Mouse (Mus musculus) gonadal fat pad, adult 2 months (tissue): ENCODE results near the gene Ddx20. TPM values are rescaled to one million over a fixed set of nuclear protein-coding genes. Genes with fewer than 3 reads are reported as not detected.

Source experiments
- DNase-seq: peaks from one replicate; pipeline ENCODE4 v3.0.0-alpha.2; 2012; ENCODE audit warnings: low read depth
- polyA plus RNA-seq: library from polyadenylated mRNA; depleted of rRNA; stranded (reverse); fragments of >200 nt; gene quantifications from 2 replicates; pipeline ENCODE4 v1.2.3, GENCODE M21; 2012; rRNA removed

Ddx20 gene
- polyA plus RNA-seq, result 7.8 and 10.3 TPM in 2 replicates

DNA sequence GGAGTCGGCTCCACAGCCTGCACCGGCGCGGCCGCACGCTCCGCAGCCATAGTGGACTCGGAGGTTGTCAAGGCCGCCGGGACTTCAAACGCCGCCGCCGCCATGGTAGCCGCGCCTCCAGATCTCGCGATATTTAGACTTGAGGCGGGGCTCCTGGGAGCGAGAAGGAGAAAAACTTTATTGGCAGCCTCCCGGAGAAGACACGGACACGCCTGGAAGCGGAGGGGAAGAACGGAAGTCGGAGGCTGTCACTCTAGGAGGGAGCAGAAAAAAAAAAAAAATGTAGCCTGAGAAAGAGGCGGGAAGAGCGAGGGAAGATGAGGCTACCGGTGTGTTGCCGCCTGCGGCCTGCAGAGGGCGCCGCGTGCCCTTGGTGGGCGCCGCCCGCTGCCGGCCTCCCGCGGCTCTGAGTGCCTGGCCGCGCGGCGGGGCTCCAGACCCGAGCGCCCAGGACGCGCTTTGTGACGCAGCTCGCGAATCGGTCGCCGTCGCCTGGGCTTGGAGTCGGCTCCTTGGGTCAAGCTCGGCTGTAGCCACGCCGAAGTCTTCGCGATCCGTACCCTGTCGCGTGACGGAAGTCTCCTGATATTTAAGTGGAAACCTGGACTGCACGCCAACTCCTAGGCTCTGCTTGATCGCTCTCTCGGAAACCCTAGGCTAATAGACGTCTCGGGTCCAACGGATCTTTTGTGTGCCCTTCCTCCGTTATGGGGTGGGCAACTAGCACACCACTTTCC lies at the start of gene Ddx20:
Ddx20 (minus strand) TSS at position 251 of the 737 bp plus-strand sequence.
- DNase-seq, result peak; percentile 77

DNA sequence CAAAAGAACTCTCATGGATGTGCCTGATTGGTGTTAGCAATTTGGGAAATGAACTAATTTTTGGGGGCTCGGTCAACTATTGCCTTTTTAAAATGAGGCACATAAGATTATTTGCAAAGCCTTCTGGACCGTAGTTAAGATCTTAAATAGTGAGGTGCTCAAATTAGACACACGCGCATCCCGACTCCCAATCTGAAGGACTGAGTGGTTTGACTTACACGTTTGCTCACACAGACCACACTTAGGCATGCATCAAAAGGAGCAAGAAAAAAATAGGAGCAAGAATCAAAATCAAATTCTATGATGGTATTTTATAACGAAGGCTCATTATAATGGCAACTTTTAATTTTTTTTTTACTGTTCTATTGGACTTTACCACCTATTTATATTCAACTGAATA lies 49.7 kb upstream of the Ddx20 start:
- DNase-seq, result no peak

DNA sequence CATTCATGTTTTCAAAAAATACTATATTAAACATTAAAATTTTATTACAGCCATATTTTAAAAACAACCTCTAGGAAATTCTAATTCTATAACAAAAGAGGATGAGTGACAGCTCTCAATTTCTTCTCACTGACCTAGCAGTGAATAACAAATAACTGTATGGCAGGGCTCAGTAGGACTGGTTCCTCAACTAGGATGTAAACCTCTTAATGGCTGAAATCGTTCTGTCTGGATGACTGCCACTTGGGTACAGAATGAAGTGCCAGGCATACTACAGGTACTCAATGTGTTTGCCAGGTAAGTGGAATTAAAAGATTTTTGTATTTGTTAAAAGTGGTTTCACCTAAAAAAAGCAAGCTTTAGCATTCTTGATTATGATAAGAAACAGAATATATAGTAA lies 48.8 kb upstream of the Ddx20 start:
- DNase-seq, result no peak

DNA sequence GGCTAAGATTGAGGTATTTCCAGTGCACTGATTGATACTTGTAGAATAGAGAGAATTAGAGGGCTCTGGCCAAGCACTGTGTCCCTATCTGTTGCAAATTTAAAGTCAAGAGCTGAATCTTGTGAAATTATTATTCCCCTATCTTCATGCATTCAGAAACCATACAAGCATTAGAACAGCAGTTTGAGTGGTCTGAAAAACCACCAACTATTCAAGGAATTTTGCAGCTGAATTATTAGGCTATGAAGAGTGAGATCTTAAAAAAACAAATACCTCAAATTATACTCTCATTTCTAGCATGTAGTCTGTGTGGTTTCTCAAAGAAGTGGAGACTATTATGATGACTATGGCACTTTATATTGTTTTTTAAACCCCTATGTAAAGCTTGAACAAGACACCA lies 47.9 kb upstream of the Ddx20 start:
- DNase-seq, result no peak

DNA sequence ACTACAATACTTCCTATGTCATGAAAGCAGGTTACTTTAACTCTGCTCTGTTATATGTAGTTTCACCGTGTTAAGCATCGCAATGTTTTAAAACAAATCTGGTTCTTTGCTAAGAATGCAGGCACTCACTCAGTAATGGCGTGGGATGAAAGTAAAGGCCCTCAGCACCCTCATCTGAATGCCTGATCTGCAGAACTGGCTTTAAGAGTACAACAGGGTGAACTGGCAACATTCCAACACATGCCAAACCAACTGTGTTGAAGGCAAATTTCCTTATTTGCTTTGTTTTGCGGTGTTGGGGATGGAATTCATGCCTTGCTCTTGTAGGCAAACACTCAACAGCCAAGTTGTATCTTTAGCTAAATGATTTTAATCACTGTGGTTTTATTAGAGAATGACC lies 46.2 kb upstream of the Ddx20 start:
- no peak for DNase-seq

DNA sequence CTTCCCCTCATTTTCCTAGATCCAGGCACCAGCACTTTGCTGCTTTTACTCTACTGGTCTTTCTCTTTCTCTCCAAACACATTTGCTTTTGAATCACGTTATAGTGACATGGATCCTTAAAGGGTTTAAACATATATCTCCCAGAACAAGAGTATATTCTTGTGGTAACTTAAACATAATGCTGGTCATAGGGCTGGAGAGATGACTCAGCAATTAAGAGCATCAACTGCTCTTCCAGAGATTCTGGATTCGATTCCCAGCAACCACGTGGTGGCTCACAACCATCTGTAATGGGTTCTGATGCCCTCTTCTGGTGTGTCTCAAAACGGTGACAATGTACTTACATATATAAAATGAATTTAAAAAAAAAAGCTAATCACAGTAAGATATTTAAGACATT lies 45.0 kb upstream of the Ddx20 start:
- DNase-seq, result no peak

DNA sequence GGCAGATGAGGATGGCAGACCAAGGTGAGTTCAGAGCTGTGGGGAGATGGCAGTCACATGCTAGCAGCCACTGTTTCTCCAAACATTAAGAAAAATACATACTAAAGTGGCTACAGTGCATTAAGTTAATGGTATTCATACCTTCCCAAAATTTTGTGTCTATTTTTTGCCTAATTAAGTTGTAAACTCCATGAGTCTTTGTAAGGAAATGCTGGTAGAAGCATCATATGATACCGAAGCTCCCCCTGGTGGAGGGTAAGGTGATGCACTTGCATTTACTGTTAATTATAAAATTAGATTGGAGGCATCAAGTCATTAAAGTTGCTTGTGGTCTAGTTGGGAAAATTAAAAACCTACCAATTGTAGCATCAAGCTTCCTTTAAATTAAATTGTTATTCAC lies 38.7 kb upstream of the Ddx20 start:
- DNase-seq, result no peak

DNA sequence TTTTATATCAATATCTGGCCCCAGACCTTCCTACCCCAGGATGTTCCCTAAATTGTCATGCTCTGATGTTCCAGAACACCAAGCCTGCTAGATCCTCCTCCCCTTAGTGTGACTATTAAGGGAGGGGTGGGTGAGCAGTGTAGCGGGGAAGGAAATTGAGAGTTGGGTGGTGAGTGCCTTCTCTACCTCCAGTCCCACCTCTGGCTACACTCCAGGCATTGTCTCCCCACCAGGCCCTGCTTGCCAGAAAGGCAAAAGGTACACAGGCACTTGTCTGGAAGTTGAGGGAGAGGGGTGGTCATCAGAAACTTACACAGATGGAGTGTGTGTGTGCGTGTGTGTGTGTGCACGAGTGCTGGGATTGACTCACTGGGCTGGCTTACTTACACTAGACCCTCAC lies 35.1 kb upstream of the Ddx20 start:
- no peak for DNase-seq

DNA sequence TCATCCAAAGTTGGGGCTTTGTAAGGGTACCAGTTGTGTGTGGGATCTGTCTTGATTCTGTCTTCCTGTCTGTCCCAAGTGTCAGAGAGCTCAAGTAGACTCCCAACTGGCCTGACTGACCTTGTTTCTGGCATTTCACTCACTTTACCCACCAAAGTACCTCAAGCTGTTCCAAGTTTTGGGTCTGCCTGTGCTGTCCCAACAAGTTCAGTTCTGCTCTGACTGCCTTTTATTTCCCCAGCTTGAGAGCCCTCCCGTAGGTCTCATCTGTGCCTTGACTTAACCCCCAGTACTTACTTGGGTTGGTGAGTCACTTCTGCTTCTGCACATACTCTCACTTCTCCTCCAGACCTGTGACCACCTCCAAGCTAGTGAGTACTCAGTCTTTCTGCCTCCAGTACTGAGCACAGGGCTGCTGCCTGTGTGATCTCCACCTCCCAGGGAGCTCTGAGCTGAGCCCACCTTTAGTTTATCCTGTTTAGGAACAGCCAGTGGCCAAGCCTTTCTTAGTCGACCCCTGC lies 34.4 kb upstream of the Ddx20 start:
- no peak for DNase-seq

DNA sequence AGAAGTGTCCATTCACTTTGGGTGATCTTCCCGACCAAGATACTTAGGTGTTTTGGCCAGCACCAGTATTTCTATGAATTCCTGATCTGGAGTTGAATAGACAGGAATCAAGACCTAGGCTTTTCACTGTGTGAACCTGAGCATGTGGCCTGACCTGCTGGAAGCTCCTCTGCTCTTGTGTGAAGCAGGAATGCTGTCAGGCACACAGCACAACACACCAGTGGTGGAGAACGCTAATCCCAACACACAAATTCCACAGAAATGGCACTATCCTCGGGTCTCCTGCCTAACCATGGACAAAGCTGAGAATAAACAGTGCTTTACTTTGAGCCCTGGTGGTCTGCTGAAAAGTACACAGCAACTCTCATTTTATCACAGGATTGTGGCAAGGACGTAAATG lies 33.1 kb upstream of the Ddx20 start:
- no peak for DNase-seq

DNA sequence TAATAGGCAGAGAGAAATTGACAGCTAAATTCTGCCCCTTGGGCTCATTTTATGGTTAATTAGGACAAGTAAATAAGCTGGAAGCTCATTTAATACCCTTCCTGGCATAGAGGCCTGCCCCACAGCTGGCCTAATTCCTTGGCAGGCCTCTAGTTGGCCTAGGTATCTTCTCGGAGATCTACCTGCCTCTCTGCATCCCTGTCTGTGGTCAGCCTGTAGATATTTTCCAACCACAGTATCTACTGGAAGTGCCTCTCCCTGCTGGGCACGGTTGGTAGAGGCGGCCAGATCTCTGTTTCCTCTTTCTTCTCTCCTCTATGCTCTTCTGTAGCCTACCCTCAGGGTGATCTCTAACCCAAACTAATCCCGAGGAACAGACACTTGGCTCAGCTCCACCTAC lies 32.6 kb upstream of the Ddx20 start:
- peak; percentile 57 for DNase-seq

DNA sequence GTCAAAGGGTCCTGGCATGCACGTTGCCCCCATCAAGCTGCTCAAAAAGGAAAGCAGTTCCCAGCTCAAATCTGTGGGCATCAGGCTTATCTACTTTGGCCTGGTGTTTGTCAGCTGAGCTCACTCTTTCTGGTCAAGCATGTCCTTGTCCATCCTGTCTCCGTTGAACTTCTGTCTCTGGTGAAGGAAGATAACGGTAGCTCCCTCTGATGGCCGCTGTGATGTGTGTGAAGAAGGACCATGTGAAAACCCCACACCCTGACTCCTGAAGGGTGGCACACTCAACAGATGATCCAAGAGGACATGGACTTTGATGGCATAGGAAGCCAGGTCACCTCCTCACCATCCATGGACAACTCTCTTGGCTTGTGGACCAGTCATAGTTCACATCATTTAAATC lies 31.4 kb upstream of the Ddx20 start:
- DNase-seq, result no peak

DNA sequence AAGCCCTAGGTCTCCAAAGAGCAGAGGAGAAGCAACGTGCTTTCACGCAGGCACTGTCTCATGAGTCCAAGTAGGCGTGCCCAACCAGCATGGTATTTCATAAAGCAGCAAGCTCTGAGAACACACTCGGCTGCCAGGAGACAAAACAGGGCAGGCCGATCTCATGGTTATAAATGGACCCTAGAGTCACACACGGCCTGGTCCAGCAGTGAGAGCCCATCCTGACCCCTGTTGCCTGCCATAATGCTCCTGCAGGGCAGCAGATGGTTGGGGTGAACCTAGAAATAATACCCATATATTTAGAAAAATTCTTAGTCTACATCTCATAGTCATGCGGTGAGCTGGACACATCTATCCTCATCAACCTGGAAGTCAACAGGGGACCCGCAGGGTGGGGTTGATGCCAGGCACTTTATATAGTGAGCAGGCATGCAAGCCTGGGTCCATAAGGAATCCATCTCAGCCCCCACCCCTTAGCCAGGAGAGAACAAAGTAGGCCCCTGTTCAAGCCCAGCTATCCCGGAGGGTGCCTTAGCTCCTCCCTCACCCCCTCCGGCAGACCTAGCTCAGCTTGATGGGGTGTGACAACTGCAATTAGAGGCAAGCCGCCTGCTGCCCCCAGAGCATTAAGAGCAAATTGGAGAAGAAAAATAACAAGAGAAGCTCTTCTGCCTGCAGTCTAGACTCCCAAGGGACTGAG lies 30.6 kb upstream of the Ddx20 start:
- DNase-seq, result no peak

DNA sequence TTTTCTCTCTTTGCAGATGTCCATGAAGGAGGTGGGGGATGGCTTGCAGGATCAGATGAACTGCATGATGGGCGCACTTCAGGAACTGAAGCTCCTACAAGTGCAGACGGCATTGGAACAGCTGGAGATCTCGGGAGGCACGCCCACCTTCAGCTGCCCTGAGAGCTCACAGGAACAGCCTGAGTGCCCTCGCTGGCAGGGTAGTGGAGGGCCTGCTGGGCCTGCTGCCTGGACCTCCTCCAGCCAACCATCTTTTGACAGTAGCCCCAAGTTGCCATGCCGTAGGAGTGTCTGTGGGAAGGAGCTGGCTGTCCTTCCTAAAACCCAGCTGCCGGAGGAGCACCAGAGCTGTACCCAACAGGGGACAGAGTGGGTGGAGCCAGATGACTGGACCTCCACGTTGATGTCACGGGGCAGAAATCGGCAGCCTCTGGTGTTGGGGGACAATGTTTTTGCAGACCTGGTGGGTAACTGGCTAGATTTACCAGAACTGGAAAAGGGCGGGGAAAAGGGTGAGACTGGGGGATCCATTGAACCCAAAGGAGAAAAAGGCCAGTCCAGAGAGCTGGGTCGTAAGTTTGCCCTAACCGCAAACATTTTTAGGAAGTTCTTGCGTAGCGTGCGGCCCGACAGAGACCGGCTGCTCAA lies 29.1 kb upstream of the Ddx20 start:
- DNase-seq, result no peak

DNA sequence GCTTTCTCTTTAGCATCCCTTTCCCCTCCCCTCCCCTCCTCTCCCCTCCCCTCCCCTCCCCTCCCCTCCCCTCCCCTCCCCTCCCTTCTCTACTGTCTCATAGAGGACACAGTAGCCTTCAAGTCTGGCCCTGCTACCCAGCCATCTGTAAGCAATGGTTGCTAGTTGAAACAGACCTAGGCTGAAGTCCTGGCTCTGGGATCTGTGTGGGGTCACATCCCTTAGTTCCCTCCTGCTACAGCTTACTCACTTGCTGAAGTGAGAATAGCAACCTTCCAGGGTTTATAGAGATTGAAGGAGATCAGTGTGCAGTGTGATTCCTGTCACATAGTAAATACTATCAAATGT lies 27.4 kb upstream of the Ddx20 start:
- DNase-seq, result no peak

DNA sequence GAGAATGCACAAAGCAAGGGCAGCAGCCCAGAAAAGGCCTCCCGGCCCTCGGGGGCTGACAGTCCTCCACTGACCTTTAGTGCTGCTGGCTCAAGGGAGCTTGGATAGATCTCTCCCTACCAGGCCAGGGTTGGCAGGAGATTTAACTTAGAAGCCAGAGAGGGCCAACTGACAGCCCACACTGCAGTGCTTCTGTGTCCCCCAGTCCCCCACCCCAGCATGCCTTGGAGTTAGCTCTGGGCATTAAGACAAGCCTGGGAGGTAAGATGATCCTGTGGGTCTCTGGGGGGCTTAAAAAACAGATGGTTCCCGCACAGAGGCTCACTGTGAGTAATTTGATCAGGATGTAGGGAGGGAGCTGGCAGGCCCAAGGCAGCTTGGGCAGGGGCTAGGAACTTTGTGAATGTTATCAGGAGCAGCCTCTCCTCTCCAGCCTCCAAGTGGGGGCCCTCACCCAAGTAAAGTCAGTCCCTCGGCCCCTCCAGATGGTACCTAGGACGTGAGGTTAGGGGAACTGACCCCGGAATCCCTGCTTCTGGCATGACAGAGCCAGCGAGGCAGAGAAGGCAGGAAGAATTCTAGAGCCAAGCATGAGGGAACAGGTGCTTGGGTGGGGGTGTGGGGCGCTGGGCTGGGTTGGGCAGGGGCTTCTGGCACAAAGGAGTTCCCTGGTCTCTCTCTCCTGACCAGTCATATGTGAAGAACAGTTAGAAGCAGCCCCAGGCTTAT lies 26.9 kb upstream of the Ddx20 start:
- no peak for DNase-seq

DNA sequence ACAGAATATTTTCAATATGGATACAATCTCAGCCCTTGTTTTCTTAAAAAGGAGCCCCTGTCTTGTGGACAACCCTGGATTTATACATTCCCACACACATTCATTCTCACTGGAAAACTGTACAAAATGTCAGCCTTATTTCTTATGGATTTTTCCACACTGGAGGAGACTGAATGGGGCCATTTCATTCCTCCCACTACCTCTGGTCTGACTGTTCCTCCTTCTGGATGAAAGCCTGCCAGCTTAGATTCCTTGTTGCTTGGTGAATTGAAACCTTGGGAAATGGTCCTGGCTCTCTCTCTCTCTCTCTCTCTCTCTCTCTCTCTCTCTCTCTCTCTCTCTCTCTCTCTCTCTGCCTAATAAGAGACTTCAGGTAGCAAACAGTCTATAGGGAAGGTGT lies 25.5 kb upstream of the Ddx20 start:
- no peak for DNase-seq

DNA sequence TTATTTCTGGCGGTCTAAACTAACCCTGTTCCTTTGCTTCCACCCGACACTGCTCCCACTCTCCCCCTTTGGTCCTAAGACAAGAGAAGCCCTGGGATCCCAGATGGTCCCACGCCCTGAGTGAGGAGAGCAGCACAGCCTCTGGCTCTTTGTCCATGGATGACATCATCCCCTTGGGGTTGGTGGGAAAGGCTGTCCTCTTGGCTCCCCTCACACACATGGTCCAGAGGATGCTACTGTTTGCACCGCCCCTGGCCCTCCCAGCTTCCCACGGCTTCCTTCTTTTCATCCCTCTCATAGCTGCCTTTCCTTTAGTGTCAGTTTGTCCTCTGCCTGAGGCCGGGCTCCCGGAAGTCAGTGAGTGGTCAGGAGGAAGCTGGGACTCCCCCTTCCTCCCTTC lies 24.4 kb upstream of the Ddx20 start:
- DNase-seq, result no peak

DNA sequence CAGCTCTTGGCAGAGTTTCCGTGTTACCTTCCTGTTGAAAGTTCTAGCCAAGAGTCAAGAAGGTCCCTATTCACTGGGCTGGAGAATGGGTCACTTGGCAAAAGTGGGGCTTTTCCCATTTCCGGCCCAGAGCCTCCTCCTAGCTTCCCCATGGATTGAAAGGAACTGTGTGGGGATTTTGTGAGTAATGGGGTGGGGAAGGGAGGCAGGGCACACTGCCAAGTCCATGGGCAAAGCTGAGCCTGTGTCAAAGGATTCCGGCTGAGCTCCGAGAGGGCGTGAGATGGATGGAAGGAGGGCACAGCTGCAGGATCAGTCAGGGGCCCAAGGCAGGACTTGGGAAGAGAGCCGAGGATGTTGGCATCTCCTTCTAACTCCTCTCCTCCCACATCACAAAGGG lies 22.9 kb upstream of the Ddx20 start:
- no peak for DNase-seq

DNA sequence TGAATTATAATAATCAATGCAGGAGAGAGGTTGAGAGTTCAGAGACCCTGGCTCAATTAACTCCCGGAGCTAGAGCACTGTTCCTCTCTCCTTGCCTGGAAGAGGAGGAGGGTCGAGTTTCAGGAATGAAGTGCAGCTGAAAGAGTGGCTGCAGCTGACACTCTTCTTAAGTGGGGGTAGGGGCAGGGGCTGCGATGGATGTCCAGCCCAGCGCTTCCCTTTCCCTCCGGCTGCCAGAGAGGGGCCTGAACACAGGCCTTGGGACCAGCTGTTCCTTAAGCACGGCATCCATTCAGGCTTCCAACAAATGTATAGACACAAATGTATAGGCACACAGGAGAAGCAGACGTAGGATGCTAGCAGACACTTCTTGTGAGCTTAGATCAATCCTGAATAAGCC lies 20.2 kb upstream of the Ddx20 start:
- DNase-seq, result no peak

DNA sequence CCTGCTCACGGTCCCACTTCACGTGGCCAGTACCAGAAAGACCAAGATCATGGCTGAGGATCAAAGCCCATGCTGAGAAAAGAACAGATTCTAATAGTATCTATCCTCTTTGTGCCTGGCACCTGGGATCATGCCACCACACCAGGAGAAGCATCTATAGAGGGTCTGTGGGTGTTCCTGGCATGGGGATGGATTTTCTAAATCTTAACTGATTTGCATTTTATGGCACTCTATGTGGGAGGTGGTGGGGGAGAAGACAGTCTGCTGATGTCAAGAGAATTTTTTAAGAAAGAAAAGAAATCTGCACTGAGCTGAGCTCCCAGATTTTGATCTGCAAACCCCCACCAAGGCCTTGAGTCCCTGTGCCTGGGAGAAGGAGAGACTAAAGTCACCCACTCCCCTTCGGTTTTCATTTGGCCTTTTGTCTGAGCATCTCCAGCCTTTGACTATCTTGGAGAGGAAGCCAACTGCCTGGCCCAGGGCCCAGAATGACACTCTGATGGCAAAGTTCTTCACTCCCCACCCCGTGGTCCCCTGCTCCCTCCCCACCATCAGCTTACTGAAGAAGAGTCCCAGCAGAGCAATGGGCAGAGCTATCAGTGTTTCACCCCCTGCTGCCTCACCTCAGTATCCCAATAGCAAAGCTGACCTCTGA lies 19.1 kb upstream of the Ddx20 start:
- no peak for DNase-seq

DNA sequence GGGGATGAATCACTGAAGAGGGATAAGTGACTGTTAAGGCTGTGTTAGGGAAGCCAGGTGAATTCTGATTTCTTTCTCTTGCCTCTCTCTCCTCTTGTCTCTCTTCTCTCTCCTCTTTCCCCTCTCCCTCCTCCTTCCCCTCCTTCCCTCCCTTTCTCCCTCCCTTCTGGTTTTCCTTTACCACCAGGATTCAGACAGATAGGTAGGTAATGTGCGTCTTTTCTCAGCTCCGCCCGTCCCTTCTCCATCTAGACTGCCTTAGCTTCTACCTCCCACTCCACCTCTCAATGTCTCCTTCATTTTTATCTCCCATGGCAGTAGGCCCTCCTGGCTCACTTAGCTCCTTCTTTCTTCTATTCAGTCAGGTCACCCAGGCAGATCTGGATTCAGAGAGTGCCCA lies 18.2 kb upstream of the Ddx20 start:
- no peak for DNase-seq
